Mouse (Mus musculus) intestine, postnatal 0 days (tissue): ENCODE results near the gene Ifi213. TPM values are rescaled to one million over a fixed set of nuclear protein-coding genes. Genes with fewer than 3 reads are reported as not detected.
"Not testable (repeated sequence)": the region's sequence is repeated elsewhere in the genome, so short reads cannot be mapped to it uniquely, and the experiment has no call there.

Source experiments
- ATAC-seq: fragments of 200-750 bp; cut with Nextera tagmentation; 2 replicates; pipeline ENCODE4 v1.8.0; 2017; ENCODE audit warnings: mild to moderate bottlenecking, moderate TSS enrichment, moderate library complexity
- H3K27ac ChIP-seq: fragments of 300-500 bp; sonication (generic); 2 replicates; pipeline ENCODE4 v1.5.1; 2014; ENCODE audit warnings: mild to moderate bottlenecking, low read depth, low read length, moderate library complexity
- H3K27me3 ChIP-seq: fragments of 300-500 bp; sonication (generic); replicated peaks from 2 replicates; pipeline ENCODE4 v1.6.1; 2014; ENCODE audit warnings: low read length, mixed read lengths; ENCODE audit not compliant: control insufficient read depth, insufficient read depth
- H3K36me3 ChIP-seq: fragments of 300-500 bp; sonication (generic); 2 replicates; pipeline ENCODE4 v1.6.1; 2014; ENCODE audit warnings: mild to moderate bottlenecking, moderate library complexity; ENCODE audit not compliant: control insufficient read depth, insufficient read depth
- H3K4me1 ChIP-seq: fragments of 300-500 bp; sonication (generic); replicated peaks from 2 replicates; pipeline ENCODE4 v1.6.1; 2014; ENCODE audit warnings: antibody characterized with exemption, low read length, mixed read lengths; ENCODE audit not compliant: control insufficient read depth, insufficient read depth
- H3K4me2 ChIP-seq: fragments of 300-500 bp; sonication (generic); replicated peaks from 2 replicates; pipeline ENCODE4 v1.6.1; 2014; ENCODE audit warnings: low read depth, mild to moderate bottlenecking, moderate library complexity
- H3K4me3 ChIP-seq: fragments of 300-500 bp; sonication (generic); 2 replicates; pipeline ENCODE4 v1.5.1; 2014; ENCODE audit warnings: low read depth, low read length
- H3K9ac ChIP-seq: fragments of 300-500 bp; sonication (generic); 2 replicates; pipeline ENCODE4 v1.6.1; 2014; ENCODE audit warnings: mild to moderate bottlenecking, low read depth, low read length
- H3K9me3 ChIP-seq: fragments of 300-500 bp; sonication (generic); 2 replicates; pipeline ENCODE4 v1.6.1; 2016; ENCODE audit warnings: mixed run types; ENCODE audit not compliant: control insufficient read depth
- CTCF ChIP-seq: sonication (generic); IDR thresholded peaks from 2 replicates; pipeline ENCODE4 v1.5.1; 2016; ENCODE audit warnings: low read depth, mild to moderate bottlenecking, control low read depth, antibody characterized with exemption, moderate library complexity
- WGBS: fragments of 180-500 bp; shearing (Covaris S2); extraction: QIAGEN DNeasy Blood & Tissue Kit; methylation state at CpG from one replicate; pipeline ENCODE4 v1.1.7; 2014; 5-methylcytosine and 5-hydroxymethylcytosine counted together
- microRNA-seq: library from miRNA; unstranded; fragments of <30 nt; microRNA quantifications from one replicate; pipeline ENCODE4, GENCODE M21; 2016
- polyA plus RNA-seq: library from polyadenylated mRNA; unstranded; fragments of >200 nt; fragmentation: Nextera tagmentation; extraction: Ambion mirVana; gene quantifications from 2 replicates; pipeline ENCODE4 v1.2.1, GENCODE M21; 2015

The Ifi213 gene
- polyA plus RNA-seq, 1 experiment from 2014 or later: 0.22 TPM

- Histone ChIP-seq H3K4me1 (no peaks in the 10 kb centered on the region), H3K36me3 (no peaks in the 10 kb centered on the region), H3K4me2 (no peak overlapping the region), H3K4me3 (no peak overlapping the region), H3K9ac (no peak overlapping the region), H3K27me3 (no peaks in the 10 kb centered on the region), H3K9me3 (peaks cover 11% of the 10 kb centered on the region; the same call in 1 of the 2 replicates), H3K27ac (no peak overlapping the region)
- ATAC-seq: no peak
- TF ChIP-seq CTCF: no peak
- 93% methylated on average over 26 of the region's 26 CpGs for WGBS
These were observed 19.0 kb downstream of the Ifi213 start for GRCm38 (mm10) chr1:173579921-173580585.

DNA sequence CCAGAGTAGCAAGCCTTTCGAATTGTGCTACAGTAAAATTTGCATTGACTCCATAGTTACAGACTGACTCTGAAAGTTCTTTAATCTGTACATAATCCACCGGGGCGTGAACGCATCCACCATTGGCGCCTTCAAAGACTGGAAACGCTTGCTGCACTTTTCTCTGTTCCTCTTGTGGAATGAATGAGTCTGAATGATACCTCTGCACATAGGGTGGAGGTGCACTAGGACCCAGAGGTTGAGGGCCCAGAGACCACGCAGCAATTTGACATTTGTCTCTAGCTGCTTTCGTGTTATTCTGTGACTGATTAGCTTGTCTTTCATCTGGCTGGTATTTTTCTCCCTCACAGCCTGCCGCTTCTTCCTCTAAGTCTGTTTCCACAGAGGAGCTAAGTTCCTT lies 20.0 kb downstream of the Ifi213 start:
- TF ChIP-seq CTCF: no peak
- 90% methylated on average over 9 of the region's 9 CpGs for WGBS
- H3K36me3 ChIP-seq: no peaks in the 10 kb centered on the region
- no peaks in the 10 kb centered on the region for H3K27me3 ChIP-seq
- peaks cover 11% of the 10 kb centered on the region; the same call in 1 of the 2 replicates for H3K9me3 ChIP-seq
- no peak overlapping the region for H3K27ac ChIP-seq
- no peak overlapping the region for H3K4me3 ChIP-seq
- no peak overlapping the region for H3K9ac ChIP-seq
- no peak overlapping the region for H3K4me2 ChIP-seq
- no peak for ATAC-seq
- H3K4me1 ChIP-seq: no peaks in the 10 kb centered on the region

GRCm38 (mm10) chr1:173550491-173551050 lies 48.5 kb downstream of the Ifi213 start:
- H3K9ac ChIP-seq, H3K27ac ChIP-seq, ATAC-seq, H3K27me3 ChIP-seq, H3K4me3 ChIP-seq, H3K36me3 ChIP-seq, H3K4me1 ChIP-seq, H3K9me3 ChIP-seq, H3K4me2 ChIP-seq: not testable (repeated sequence)
- 77% methylated on average over 5 of the region's 5 CpGs for WGBS

DNA sequence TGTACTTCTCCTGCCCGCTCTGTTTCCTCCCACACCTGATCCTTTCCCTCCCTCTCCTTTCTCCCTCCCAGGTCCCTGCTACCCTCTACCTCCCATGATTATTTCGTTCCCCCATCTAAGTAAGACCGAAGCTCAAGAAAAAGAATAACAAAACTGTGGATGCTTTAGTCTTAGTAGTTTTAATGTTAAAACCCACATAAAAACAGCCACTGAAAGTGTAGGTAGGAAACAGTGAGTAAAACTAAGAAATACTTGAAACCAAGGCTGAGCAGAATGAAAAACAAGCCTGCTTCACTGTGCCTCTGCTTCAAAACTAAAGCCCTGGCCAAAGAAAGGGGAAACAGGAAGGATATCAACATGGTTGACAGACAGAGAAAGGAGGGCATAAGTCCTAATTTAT lies 50.3 kb downstream of the Ifi213 start:
- H3K27me3 ChIP-seq, H3K4me1 ChIP-seq, H3K4me2 ChIP-seq, H3K9me3 ChIP-seq, ATAC-seq, H3K4me3 ChIP-seq, H3K36me3 ChIP-seq, H3K9ac ChIP-seq, H3K27ac ChIP-seq: not testable (repeated sequence)
- 92% methylated on average over 3 of the region's 3 CpGs for WGBS

DNA sequence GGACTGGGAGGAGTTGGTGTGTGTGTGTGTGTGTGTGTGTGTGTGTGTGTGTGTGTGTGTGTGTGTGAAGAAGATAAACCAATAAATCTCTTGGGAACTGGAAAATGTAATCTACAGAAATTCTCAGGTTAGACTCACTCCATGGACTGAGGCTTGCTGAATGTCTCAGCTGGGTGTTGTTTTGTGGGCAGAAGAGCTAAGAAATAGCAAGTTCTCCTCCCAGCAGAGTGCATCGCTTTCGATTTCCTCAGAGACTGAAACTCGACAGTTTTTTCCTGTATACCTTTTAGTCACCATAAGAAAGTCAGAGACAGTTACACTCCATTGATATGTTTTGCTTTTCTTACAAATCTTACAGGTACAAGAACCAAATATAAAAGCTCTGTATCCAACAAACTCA lies 63.3 kb downstream of the Ifi213 start, which contains the start of gene Ifi214:
Gene Ifi214, minus strand, starts transcription at position 167 of the 400 bp plus-strand sequence.
- H3K4me2 ChIP-seq, ATAC-seq, H3K9ac ChIP-seq, H3K9me3 ChIP-seq, H3K27me3 ChIP-seq, H3K27ac ChIP-seq, H3K4me3 ChIP-seq, H3K36me3 ChIP-seq, H3K4me1 ChIP-seq: not testable (repeated sequence)
- WGBS: 86% methylated on average over 3 of the region's 3 CpGs

GRCm38 (mm10) chr1:173521452-173521851 lies 77.6 kb downstream of the Ifi213 start:
- H3K27me3 ChIP-seq: no peaks in the 10 kb centered on the region
- ATAC-seq: no peak
- H3K27ac ChIP-seq: no peak overlapping the region
- H3K4me3 ChIP-seq: no peak overlapping the region
- no peaks in the 10 kb centered on the region for H3K9me3 ChIP-seq
- no peaks in the 10 kb centered on the region for H3K4me1 ChIP-seq
- no peak for TF ChIP-seq CTCF
- no peak overlapping the region for H3K4me2 ChIP-seq
- no peak overlapping the region for H3K9ac ChIP-seq
- no peaks in the 10 kb centered on the region for H3K36me3 ChIP-seq

Small RNAs within 50 kb of the gene (microRNA-seq; reads per million reads assigned to microRNA genes)
- not detected for gene Gm44339
- gene Gm44481: not detected

Other genes with a start within 250 kb of the Ifi213 start
- gene Aim2, start 248.4 kb downstream of the Ifi213 start, polyA plus RNA-seq: 2.0 and 3.1 TPM in 2 replicates
- gene Cadm3, start 231.6 kb downstream of the Ifi213 start, polyA plus RNA-seq: 0.85 and 1.2 TPM in 2 replicates
- gene Ifi206, start 108.2 kb downstream of the Ifi213 start, polyA plus RNA-seq: 0.16 and 0.41 TPM in 2 replicates
- gene Ifi214, start 63.3 kb downstream of the Ifi213 start, polyA plus RNA-seq: not detected in 2 replicates
- gene Ifi209, start 31.6 kb upstream of the Ifi213 start, polyA plus RNA-seq: 0.31 and 0.34 TPM in 2 replicates
- not detected in 2 replicates for gene Ifi208, start 74.4 kb upstream of the Ifi213 start, polyA plus RNA-seq
- 1.1 and 1.4 TPM in 2 replicates for gene Ifi207, start 142.5 kb upstream of the Ifi213 start, polyA plus RNA-seq
- 3.2 and 3.6 TPM in 2 replicates for gene Ifi204, start 167.7 kb upstream of the Ifi213 start, polyA plus RNA-seq